Mouse (Mus musculus): ENCODE measurements around the gene Epb41l4b.

Epb41l4b gene

DNA sequence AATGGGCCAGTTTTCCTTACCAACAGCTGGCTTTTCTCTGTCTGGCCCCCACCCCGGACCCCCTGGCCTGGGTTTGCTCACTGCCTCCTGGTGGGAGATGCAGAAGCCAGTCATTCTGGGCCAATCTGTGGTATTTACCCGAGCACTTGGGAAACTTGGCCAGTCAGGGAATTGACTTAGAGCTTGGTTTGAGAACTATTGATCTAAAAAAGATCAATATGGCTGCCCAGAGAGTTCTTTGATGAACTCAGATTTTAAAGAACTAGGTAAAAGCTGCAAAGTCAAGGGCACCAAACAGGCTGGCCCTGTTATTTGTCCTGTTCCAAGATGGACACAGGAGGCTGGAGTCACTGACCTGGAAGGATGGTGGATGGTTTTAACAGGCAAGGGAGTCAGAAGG lies 84.6 kb downstream of the Epb41l4b start:
- no peak for DNase-seq

DNA sequence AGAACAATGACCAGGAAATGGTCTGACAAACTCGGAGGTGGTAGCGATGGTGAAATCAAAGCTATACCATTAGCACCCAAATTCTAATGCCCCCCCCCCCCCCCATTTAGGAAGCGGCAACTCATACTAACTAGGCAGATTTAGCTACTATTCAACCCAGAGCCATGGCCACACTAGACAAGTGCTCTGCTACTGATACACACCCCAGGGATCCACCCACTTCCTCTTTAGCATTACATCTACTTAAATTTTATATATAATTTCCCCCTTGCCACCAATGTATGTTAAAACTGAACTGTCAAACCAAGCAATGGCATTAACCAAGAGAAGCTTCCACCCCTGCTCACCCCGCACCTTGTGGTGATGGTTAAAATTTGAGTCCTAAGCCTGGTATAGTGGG lies 85.6 kb downstream of the Epb41l4b start:
- DNase-seq, result no peak

DNA sequence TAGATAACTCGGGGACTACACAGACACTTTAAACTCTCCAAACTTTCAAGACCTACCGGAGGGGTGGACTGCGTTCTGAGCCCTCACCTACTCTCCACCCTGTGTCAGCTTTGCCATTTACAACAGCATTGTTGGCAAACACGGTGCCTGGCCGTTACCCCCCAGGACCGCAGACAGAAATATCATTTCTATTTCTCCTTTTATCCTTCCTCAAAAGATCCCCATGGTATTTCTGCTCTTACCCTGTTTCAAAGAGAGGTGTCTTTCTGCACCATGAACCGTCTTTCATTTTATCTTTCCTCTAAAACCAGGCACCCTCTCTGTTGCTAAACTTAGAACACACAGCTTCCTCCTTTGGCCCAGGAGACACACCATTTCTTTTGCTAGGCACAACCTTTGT lies 87.6 kb downstream of the Epb41l4b start:
- DNase-seq, result no peak

DNA sequence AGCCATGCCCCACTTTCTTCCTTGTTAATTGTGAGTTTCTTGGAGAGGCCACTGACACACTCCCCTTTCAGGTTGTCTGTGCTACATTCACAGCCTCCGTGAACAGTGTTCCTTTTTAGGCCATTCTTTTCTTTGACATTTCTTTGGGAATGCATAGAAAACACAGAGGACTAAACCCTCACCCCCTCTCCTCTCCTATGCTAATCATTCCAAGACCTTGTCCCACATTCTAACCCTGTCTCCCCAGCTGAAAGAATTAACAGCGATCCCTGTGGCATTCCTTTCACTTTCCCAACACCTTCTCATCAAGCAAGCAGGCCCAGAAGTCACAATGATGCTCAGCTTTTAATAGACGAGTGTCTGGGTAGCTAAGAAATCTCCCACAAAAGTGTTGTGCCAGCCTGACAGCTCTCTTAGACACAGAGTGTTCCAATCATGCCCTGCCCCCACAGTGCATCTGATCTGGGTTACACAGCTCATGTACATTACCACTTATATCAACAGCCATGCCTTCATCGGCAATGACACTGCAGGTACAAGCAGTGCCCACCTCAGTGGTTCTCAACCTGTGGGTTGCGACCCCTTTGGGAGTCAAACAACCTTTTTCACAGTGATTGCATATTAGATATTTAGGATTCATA lies 93.8 kb downstream of the Epb41l4b start:
- no peak for DNase-seq

DNA sequence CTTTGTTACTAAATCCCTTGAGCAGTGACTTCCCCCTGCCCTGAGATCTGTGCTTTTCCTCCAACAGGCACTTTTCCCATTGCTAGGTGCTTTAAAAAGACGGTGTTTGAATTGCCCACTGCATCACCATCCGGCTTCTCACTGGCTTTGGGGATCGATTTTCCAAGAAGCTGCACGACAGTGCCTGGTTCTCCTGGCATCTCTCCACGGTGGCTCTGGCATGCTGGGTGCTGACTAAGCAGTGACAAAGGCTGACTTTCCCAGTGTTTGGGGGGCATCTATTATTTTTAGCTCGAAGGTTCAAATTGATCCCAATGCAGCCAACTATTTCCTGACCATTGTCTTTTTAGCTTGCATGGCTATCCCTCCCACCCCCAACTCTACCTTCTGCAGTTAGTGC lies 94.7 kb downstream of the Epb41l4b start:
- no peak for DNase-seq

DNA sequence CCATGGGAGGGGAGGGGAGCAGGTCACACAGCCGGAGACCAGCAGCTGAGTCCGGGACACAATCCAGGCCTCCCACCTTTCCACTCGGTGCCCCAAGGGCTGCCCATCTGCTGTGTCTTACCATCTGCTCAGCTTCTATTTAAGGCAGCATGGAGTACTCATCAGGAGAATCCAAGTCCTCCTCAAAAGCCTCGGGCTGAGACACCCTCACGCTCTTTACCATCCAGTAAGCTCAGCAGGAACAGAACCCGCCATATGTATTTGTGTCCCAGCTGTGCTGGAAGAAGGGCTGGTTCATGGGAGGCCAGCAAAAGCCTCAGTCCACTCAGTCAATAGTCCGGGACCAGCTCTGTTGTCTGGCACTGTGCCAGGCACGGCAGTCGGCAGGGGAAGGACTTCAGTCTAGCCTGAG lies 97.1 kb downstream of the Epb41l4b start:
- DNase-seq, result no peak

DNA sequence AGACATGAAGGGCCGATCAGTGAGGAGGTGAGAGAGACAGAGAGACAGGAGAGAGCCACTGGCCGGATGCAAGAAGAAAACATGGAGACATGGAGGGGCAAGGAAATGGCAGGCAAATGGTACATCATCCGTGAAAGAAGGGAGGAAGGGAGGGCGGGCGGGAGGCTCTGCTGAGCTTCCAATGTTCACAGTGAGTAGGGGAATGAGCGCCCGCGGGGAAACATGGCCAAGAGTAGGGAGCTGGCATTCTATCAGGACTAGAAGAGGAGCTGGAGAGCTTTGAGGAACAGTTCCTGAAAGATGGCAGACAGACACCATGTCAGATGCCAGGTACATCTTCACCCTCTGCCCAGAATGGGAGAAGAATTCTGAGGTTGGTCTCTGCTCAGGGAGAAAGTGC lies 99.6 kb downstream of the Epb41l4b start:
- DNase-seq, result no peak

DNA sequence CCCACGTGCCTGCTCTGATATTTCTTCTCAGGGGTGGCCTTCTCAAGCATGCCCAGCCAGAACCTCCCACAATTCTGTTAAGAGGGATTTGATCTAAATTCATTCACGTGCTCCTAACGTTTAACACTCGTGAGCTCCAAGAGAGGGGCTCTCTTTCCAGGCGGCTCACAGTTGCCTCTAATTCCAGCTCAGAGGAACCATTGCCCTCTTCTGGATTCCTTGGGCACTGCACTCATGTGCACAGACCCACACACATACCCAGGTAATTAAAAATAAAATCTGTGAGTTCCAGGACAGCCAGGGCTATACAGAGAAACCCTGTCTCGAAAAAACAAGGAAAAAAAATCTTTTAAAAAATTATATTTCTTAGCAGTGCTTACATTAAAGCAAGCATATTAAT lies 101.6 kb downstream of the Epb41l4b start:
- DNase-seq, result no peak

DNA sequence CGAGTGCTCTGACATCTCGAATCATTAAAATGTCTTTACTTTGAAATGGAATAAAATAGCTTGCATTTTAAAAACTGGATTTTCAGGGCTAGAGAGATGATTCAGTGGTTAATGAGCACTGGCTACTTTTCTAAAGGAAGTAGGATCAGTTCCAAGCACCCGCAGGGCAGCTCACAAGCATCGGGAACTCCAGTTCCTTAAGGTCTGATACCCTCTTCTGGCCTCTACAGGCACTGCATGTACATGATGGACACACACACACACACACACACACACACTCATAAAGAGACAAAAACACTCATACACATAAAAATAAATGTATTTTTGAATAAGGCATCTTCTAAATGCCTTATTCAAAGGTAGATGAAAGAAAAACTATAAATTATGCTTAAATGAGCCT lies 102.0 kb downstream of the Epb41l4b start:
- DNase-seq, result no peak

DNA sequence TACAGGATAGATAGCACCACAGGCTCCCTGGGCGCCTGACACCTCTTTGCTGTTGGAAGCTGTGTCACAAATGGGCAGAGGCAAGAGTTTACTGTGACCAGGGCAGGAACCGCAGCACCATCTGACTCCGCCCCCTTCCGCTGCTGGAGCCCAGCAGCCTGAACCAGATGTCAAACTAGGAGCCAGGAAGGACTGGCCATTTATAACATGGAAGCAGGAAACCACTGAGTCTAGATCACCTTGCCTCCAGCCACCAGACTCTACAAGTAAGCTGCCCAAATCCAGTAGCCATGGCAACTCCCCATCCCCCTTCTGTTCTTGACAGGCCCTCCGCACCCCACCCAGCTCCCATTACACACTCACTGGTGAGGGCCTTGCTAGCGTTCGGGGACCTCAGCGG lies 102.8 kb downstream of the Epb41l4b start:
- DNase-seq, result no peak

DNA sequence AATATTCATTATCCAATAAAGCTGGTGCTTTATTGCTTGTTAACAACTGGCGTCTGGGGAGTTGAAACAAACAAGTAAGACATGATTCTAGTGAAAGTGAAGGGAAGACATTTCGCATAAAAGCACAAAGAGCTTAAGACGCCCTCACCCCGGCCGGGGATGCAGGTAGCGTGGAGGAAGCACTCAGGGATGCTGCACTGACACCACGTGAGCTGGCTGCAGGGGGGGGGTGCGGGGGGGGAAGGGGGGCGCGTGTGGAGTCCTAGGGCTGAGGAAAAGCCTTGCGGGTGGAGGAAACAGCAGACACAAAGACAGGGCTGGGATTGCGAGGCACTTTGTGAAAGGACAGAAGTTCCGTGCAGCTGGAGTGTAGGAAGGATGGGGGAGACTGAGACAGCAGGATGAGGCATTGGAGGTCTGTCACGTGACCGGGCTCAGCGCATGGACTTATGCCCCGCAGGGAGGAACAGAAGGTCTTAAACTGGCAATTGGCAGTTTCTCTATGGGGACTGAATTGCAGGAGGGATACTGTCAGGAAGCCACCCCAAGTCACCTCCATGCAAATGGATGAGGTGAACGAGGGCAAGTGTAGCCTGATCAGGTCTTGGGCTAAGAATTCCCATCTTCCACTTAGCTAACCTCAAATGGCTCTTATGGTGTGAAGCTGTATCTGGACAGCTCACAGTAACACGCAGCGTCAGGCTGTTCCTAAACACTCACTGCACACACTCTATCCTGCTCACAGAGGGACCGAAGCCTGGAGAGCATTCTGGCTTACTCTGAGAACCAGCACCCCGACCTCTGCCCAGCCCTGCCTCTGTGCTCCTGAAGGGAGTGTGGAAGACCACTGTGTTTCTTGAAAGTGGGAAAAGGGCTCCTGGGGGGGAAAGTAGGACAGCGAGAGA lies 103.9 kb downstream of the Epb41l4b start:
- no peak for DNase-seq

DNA sequence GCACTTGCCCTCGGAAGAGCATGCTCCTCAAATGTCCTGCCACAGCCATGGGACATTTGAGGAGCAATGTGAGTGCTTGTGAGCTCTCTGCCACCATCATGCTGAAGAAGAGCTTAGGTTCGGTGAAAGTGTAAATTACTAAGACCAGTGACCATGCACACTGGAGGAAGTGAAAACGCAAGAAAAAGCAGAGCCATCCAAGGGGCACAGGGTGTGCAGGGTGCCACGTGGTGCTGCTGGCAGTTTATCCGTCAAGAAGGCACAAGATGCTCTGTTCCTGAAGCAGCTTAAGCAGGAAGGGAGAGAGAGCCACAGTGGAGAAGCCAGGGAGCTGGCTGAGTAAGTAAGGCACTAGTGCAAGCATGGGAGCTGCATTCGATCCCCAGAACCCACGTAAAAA lies 105.7 kb downstream of the Epb41l4b start:
- no peak for DNase-seq

DNA sequence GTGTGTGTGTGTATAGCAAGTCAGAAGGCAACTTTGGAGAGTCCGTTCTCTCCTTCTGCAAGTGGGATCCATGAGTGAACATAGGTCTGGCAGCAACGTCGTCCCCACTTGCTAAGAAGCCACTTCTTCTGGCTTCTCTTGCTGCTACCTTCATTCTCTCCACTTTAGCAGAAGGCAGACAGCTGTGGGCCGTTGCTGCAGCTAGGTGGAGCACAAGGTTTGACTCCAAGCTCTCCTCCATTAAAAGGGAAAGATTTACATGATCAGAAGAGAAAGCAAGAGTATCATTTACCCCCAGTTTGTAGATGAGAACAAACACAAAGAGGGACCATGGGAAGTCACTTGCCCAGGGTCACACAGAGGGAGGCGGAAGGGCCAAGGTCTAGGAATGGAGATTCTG lies 109.1 kb downstream of the Epb41l4b start:
- DNase-seq, result no peak

DNA sequence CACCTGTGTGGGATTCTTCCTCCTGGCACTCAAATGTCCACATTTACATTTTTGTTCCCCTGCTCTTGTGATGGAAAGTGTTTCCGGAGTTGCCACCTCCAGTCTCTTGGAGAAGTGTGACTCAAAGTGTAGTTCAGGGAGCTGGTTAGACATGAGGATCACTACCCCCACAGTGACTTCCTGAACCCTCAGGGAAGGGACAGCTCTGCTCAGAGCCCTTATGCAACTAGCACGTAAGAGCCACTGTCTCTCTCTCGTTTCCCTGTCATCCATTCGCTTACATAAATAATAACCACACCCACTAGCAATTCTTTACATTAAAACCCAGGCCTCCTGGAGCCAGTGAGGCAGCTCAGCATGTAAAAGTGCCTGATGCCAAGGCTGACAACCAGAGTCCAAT lies 111.8 kb downstream of the Epb41l4b start:
- DNase-seq, result no peak

DNA sequence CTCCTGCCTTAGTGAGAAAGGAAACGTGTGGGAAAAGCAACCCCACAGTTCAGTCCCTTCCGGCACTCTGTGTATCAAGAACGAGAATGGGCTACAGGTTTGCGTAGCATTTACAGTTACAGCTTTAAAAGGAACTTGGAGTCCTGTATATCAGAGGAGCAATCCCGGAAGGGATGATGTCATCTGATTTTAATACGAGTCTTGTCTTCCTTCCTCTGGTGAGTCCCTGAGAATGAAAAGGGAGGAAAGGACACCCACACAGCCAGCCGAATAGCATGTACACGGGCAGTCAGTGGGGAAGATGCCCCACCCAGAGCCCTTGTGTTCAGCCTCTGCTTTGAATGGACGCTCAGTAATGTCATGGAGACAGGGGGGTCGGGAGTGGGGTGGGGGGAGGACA lies 115.3 kb downstream of the Epb41l4b start:
- DNase-seq, result no peak

DNA sequence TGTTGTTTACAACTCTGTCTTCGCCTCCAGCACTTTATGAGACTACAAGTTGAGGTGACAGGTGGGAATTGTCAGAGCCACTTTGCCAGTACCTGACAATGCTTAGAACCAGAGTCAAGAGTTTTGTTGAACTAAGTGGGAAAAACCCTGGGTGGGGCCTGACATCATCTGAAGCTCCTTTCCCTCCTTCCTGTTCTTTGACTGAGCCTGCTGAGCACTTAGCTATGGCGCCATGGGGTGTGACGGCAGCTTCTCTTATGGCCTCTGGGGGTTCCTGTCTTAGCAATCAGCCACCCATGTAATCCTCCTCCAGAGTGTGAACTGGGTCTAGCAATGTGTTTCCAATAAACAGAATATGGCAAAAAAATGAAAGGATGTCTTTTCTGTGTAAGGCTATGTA lies 119.7 kb downstream of the Epb41l4b start:
- no peak for DNase-seq

DNA sequence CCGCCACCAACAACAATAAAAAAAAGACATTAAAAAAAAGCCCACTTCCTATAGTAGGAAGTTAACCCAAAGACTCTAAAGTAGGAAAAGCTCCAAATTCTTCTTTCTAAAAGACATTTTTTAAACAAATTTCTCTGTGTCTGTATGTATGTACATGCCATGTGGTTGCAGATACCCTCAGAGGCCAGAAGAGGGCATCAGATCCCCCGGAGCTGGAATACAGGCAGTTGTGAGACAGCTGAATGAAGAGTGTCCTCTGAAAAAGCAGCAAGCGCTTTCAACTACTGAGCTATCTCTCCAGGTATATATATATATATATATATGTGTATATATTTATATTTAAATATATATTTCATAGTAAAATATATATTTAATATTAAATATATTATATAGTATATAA lies 121.9 kb downstream of the Epb41l4b start:
- DNase-seq, result no peak

DNA sequence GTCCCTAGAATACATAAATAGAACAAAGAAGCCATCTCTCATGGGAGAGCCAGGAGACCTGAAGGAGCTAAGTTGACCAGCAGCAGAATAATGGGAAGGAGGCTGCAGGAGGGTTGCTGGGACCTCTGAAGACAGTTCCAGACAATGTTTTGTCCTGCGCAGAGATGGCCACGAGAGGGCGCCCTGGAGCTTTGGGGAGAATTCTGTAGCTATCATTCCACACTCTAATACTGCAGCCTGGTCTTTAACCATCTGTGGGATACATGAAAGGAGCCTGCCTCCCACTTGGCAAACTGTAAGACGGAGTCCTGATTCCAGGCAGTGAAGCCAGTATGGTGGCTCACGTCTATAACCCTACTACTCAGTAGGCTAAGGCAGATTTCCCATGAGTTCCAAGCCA lies 126.0 kb downstream of the Epb41l4b start:
- peak; percentile 83 for DNase-seq

DNA sequence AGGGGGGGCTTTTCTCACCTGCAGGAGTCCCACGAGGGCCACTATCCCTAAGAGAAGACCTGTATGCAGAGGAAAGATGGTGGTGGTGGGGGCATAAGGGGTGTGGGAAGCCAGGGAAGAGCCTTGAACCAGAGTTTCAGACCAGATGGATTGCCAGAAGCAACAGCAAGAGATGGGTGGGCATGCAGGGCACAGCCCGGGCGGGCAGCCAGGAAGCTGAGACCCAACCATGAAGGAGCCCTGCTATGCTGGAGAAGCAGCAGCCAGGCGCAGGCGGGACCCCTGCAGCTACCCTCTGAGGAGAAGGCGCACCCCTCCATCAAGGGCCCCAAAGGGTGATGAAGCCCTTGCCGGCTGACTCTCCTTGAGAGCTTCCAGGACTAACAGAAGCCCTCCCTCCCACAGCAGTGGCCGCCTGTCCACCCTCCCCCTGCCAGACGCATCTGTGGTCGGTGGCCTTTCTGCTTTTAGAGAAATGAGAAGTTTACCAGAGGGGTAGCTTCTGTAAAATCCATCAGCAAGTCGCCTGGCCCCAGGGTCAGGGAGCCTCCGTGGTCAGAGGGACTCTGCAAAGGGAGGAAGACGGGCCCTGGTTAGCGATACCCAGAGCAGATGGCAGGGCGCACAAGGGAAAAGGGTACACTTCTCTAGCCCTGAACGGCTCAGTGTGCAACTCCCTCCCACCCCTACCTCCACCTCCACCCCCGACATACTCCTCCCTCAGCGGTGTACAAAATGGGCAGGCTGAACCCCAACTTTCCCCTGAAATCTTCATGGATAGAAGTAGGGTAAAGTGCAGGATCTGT lies 126.7 kb downstream of the Epb41l4b start:
- no peak for DNase-seq

DNA sequence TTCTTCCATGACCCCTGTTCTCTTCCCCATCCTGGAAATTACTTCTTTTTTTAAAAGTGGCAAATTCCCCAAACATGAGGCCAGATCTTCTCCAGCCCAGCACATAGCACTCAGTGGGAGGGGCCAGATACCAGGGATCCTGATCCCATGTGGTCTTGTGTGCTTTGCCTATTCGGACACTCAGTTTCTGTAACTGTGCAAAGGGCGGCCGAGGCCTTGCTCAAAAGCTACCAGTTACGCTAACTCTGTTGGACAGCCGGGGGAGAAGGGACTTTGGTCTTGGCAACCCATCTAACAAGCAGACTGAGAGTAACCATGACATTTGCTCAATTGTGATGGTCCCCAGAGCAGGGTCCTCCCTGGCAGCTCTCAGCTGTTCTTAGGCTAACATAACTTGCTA lies 128.2 kb downstream of the Epb41l4b start:
- DNase-seq, result no peak

DNA sequence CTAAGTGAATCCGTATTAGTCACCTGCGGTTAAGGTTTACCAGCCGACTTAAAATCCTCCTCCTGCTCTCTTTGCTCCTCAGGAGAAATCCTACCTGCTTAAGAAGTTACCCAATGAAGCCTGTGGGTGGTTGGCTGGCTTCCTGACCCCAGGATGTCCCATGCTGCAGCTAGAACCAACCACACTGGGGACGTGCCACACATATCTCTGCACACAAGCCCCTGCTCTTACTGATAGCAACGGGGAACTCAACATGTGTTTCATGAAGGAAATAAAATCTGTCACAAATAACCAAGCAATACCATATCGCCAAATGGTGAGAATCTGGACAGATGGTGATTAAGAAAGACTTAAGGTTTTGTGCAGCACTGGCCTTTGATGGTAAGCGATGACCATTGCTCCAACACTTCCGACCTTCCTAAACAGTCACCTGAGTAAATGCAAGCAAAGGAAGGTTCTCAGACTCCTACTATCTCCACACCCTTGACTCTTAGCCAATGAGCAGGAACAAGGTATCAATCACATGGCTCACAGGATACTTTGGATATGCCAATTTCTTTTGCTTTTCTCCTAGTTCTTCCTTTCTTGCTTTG lies 131.7 kb downstream of the Epb41l4b start:
- no peak for DNase-seq

DNA sequence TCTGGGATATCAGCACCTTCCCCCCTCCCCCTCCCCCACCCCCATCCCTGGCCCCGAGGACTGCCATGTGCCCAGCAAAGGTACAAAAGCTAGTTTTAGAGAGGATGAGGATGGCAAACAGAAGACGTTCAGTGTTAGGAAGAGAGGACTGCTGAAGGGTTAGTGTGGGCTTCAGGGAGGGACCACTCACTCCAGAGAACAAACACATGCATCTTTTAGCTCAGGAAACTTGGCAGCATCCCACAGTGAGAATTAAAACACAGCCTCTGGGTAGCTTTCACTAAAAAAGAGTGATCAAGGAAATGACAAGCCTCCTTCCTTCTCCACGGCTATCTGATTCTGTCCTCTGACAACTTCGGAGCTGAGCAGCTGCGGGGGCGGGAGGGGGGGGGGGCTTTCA lies 132.3 kb downstream of the Epb41l4b start:
- no peak for DNase-seq

DNA sequence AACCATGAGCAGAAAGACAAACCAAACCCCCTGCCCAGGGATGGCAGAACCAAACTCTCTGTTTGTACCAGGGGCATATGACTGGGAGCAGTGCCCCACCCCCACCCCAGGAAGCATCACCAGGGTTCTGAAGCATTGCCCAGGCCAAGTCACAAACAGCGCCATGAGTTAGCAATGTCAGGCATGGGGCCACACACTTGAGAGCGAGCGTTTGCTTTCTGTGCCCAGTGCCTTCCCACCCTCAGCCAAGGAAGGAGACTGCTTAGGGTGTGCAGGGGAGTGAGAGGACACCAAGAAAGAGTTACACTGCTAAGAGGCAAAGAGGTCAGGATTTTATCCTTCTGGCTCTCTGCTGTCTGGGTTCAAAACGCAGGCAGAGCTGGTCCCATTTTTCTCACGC lies 132.8 kb downstream of the Epb41l4b start:
- DNase-seq, result no peak

Measured in lung, postnatal 10 days (tissue).